Mouse (Mus musculus): ENCODE measurements around the gene Pdxp.

Pdxp gene

DNA sequence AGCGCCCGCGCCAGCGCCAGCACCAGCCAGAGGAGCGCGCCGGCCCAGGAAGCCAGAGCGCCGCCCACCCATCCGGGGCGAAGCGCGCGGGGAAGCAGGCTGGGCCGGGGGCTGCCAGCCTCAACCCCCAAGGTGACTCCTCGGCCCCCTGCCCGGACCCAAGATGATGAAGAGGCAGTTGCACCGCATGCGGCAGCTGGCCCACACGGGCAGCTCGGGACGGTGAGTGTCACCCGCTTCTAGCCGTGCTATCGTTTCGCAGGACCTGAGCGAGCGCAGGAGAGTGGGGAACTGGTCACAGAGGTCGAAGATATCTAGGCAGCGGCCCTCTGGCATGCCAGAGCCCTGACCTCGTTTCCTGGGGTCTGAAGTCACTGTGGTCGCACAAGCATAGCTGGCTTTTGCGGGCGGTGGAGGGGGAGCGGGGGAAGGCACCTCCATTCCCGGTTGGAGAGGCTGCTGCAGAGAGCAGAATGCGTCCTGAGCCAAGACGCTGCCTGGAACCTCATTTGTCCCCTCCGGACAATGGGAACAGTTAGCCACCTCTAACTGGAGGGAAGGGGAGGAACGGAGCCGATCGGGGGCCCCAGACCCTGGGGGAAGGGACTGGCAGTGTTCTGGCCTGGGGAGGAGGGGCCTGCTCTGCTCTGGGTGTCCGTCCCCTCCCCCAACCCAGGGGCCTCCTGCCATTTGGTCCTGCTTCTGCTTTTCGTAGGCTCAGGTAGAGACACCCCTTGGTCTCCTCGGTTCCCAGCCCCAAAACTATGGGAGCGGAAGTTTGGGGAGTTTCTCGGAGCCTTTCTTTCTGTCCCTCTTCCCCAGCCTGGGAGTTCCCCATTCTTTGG is 13.8 kb upstream of the Pdxp start, which contains the start of gene Sh3bp1:
Gene Sh3bp1 (plus strand): TSS at position 29 of the 845 bp plus-strand sequence.
- DNase-seq = peak; percentile 74

DNA sequence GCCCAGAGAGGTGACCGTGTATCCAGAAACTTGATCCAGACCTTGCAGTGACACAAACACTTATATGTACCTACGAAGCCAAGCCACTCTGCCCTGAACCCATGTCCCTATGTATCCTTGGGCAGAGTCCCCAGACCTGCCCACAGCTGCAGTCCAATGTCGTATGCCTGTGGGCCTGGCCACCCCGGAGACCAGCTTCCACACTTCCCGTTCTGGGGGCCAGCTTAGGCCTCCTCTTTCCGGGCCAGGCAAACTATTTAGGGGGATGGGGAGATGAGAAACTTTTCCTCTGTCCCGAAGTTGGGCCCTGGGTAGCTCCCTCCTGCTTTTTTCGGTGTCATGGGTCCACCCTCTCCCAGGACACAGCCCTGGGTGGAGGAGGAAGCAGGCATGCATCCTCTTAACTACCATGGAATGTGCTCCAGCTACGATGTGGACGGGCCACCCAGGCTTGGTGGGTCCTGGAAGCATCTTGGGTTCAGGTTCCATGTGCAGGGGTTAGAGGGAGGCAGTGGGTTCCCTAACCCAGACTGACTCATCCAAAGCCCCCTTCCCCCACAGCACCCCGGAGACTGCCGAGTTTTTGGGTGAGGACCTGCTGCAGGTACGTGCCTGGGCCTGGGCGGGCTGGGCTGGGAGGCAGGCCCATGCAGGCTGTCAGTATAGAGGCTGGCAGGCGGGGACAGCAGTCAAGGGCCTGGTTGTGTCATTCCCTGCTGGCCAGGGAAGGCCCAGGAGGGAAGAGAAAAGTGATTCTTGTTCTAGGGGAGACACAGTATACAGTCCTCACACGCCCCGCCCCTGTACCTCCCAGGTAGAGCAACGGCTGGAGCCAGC is 12.9 kb upstream of the Pdxp start:
- DNase-seq = no peak

DNA sequence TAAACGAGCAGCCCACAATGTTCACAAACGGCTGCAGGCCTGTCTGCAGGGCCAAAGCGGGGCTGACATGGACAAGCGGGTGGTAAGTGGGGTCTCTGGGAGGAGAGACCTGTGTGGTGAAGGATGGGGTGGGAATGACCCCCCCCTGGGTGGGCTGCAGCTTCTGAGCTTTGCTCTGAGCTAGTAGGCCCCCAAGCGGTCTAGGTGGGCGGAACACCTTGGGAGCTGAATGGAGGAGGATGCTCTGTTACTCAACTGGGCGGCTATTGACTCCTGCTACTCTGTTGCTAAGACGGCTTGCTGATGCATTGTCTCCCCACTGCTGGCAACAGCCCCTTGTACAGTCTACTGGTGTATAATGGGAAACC is 12.3 kb upstream of the Pdxp start:
- DNase-seq = no peak

DNA sequence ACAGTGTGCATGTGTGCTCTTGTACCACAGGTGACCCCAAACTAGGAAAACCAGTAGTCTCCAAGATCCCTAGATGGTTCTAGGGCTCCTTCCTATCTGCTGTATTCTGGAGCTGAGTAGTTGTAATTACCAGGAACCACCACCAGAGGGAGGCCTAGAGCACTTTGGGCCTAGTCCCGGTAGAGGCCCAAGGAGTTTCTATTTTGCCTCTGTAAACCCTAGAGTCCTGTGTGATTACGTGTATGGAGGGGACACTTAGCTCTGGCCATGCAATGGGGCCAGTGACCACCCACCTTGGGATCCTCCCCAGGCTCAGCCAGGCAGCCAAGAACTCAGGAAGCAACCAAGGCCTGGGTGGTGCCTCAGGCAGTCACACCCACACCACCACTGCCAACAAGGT is 10.5 kb upstream of the Pdxp start:
- DNase-seq = peak; percentile 91

DNA sequence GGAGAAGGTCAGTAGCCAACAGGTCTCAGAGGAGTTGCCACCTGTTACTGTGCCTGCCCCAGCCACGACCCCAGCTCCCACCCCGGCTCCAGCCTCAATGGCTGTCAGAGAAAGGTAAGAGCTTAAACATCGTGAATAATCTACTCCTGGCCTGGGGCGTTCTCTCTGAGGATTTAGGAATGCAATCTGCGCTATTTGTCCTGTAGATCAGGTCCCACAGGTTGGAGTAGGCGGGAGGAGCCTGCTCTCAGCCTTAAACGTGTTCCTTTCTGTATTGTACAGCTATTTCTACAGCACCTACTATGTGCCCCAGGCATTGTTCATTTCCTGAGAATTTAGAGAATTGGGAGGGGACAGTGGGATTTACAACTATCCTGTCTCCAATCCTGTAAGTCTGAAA is 5.3 kb upstream of the Pdxp start:
- no peak for DNase-seq

DNA sequence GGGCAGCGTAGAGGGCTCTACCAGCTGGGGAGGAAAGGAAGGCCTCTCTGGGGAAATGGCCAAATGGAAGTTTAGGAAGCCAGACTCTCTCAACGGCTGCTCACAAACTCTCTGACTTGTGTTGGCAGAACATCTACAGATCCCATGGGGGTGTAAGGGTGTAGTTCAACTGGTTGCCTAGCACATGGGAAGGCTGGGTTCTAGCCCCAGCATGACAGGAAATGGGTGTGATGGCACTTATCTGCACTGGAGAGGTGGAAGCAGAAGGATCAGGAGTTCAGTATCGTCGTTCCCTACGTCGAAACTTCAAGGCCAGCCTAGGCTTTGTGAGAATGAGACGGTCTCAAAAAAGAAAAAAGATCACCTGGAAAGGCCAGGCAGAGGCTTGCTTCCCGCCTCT is 4.7 kb upstream of the Pdxp start:
- no peak for DNase-seq

DNA sequence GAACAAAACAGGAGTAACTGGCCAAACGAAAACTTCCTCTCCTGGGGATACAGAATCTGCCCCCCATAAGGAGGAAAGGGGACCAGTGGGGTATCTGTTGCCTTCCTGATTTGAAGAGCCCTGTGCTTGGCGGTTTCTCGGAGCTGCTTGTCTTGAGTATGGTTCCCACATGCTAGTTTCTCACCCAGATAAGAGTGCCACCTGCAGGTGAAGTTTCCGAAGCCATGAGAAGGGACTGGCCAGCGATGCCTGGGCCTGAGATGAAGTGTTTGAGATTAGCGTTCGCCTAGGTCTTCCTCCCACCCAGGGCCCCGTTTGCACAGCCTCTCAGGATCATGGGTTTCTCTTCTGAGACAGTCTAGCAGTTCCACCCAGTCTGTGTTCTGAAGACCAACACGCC is 1.7 kb upstream of the Pdxp start:
- peak; percentile 59 for DNase-seq

DNA sequence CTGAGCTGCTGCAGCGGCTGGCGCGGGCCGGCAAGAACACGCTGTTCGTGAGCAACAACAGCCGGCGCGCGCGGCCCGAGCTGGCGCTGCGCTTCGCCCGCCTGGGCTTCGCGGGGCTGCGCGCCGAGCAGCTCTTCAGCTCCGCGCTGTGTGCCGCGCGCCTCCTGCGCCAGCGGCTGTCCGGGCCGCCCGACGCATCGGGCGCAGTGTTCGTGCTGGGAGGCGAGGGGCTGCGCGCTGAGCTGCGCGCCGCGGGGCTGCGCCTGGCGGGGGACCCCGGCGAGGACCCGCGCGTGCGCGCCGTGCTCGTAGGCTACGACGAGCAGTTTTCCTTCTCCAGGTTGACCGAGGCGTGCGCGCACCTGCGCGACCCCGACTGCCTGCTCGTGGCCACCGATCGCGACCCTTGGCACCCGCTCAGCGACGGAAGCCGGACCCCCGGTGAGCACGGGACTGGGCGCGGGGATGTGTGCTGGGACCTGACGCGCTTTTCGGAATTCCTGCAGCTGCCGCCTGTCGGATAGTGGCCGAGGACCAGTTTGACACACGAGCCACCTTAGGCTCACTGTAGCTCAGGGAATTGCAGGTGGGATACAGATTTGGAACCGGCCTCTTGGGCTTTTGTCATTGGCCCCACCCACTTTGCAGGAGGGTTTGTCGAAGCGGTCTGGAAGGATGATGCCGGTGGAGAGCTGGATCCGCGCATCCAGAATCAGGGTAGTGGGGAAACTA is 538 bp downstream of the Pdxp start:
- no peak for DNase-seq

DNA sequence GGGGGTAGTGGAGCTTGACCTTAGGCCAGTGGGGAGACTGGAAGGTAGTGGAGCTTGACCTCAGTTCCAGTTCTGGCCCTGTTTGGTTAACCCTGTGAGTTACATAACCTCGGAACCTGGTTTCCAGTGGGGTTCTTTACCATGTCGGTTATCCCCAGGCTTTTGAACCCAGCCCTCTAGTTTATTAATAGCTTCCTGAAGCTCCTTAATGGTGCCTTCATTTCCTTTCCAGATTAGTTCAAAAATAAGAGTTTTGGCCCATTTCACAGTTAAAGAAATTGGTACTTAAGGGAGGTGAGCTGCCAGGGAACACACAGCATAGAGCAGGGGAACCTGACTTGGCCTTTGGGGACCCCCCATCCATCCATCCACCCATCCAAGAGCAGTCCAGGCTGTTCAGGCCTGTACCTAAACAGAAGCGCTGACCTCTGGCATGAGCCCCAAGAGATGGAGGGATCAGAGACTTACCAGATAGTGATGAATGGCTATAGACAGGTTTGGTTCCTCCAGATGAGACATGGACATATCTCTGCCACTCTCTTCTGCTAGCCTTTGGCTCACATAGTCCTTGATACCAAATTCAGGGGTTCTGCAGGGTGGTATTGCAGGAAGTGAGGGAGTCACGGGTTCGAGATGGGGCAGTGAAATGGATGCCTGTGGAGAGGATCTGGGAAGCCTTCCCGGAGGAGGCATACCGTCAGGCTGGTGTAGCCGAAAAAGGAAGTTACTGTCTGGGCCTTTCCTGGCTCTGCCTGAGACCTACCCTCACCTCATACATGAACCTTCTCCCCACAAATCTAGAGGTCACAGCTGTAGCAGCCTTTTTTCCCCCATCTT is 1.3 kb downstream of the Pdxp start:
- DNase-seq = no peak

DNA sequence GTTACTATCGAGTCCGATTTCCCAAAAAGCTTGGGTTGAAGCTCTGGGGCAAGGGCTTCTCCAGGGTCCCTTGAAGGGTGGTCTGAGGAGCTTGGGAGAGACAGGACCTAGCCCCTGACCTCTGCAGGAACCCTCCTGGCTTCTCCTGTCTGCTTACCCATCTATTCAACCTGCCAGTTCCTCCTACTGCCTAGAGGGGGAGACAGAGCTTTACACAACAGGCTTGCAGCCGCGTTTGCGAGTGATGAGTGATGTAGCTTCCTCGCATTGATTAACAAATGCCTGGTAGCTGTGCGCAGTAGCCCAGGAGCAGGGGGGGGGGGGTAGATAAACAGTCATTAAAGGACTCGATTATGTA is 1.9 kb downstream of the Pdxp start:
- DNase-seq = peak; percentile 68

DNA sequence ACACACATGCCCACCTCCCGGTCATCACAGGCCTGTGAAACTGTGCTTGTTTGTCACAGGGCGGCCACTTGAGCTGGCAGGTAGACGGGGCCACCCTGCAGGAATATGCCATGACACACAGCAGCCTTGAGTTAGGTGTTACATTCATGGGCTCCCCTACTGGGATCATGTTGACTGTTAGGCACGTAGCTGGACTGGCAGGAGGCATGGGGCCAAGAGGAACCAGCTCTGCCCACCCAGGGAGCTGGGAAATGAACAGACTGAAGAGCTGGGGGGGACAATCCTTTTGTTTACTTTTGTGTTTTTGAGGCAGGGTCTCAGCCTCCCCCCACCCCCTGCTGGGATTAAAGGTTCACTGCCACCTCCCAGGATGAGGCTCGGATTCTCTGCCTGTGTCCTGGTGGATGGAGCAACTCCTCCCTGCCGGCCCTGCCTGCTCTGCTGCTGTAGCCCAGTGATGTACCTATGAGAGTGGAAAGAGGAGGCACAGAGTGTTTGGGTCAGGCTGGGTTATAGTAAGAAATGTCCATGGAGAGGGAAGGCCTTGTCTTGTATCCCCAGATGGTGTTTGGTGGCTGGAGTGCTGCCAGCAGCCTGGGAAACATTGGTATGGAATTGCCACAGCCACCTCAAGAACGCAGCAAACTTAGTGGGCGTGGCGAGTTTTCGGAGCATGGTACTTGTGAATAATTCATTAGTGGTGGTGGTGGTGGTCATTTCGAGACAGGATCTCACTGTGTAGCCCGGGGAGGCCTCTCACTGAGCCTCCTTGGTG is 2.5 kb downstream of the Pdxp start:
- DNase-seq = no peak

DNA sequence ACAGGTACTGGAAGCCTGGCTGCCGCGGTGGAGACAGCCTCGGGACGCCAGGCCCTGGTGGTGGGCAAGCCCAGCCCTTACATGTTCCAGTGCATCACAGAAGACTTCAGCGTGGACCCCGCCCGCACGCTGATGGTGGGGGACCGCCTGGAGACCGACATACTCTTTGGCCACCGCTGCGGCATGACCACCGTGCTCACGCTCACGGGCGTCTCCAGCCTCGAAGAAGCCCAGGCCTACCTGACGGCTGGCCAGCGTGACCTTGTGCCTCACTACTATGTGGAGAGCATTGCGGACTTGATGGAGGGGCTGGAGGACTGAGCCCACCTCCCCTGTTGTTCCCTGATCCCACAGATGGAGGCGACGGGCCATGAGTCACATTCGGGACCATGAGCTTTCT is 4.4 kb downstream of the Pdxp start:
- DNase-seq = no peak

DNA sequence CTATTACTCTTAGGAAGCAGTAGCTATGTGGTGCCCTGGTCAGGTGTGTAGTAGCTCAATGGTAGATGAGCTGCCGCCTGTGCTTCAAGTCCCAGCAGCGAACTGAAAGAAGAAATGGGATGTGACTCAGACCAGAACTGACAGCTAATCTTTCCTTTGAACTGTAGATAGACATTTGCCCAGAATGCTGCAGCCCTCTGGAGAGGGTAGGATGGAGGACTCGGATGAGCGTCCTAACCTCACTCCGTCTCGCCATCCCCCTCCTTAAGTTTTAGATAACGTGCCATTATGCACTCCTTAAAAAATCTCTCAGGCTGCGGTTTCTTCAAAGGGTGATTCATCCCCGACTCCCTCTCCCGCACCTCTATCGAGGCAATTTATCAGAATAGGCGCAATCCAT is 6.2 kb downstream of the Pdxp start:
- no peak for DNase-seq

DNA sequence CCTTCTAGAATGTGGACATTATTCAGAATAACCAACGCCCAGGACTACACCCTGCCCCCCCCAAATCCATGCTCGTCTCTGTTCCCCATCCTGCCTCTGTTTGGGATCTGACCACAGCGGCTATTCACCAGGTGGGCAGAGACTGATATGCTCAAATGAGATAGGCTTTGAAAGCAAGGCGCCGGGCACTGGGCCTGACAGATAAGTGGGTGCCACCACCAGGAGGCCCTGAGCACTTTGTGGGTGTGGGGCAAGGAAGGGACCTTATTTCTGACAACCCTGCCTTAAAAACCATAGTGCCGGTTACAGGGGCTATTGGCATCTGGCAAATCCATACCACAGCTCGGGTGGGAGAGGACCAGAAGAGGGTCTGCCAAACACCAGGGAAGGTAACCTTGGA is 9.0 kb downstream of the Pdxp start:
- DNase-seq = no peak

DNA sequence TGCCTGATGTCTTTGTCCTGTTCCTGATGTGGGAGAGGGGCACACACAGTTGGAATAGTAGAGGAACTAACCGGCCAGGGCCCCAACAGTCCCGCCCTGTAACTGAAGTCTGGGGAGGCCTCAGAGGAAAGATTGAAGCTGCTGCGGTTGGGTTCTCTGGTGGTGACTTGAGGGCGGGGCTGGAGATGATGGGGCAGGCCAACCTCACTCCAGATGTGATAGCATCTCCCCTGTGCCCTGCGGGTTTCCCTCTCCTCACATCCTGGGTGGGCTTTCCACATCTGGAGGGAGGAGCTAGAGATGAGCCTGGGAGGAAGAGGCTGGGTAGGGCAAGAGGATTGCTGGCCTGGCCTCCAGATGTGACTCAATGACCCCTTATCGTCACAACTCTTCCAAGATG is 9.9 kb downstream of the Pdxp start:
- no peak for DNase-seq

DNA sequence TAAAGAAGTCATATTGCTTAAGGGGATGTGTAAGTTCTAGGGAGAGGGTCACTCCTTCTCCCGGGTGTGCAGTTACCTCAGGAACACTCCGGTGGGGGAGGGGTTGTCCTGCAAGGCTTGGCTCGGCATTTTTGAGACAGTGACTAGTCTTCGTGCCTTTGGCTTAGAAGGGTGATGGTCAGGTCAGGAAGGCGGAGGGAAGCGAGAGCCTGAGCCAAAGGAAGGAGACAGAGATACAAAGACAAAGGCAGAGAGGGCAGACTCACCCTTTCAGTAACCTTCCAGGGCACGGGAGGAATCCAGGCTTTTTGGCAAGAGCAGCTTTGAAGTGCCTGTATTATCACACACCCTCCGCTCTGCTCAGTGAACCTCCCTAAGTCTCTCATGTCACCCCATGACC is 11.4 kb downstream of the Pdxp start:
- no peak for DNase-seq

DNA sequence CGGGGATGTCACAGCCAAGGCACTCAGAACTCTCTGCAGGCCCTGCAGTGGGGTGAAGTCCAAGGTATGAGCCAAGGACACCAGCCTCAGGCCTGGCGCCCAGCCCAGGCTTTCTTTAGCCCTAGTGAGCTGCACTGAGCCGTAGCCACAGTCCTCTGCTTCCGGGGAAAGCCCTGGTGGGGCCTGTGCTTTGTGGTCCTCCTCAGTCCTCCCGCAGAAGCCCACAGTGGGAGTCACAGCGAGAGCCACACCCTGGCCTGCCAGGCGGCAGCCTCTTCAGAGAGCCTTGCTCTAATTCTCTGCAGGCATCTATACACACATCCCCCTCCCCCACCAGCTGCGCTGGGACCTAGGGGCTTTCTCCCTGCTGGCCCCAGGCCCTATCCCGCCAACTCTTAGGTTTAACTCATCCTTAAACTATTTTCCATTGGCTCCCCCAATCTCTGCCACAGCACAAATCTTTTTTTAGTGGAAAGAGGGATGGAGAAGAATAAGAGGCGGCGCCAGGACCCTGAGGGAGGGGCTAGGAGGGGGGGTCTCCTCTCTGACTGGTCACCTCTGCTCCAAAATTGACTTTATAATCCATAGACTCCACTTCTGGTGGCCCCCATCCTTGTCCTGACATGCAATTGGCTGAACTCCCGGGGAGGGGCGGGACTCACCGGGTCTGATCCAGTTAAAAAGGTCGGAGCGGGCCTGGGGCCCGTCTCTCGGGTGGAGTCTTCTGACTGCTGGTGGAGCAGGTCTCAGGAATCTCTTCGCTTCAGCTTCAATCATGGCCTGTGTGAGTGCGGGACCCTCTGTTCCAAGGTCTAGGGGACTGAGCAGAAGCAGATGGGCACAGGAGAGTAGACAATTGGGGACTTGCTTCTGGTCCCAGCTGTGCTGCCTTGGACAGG is 12.6 kb downstream of the Pdxp start, which contains the start of gene Lgals1:
Gene Lgals1 (plus strand): TSS at position 705 of the 899 bp plus-strand sequence.
- peak; percentile 87 for DNase-seq

DNA sequence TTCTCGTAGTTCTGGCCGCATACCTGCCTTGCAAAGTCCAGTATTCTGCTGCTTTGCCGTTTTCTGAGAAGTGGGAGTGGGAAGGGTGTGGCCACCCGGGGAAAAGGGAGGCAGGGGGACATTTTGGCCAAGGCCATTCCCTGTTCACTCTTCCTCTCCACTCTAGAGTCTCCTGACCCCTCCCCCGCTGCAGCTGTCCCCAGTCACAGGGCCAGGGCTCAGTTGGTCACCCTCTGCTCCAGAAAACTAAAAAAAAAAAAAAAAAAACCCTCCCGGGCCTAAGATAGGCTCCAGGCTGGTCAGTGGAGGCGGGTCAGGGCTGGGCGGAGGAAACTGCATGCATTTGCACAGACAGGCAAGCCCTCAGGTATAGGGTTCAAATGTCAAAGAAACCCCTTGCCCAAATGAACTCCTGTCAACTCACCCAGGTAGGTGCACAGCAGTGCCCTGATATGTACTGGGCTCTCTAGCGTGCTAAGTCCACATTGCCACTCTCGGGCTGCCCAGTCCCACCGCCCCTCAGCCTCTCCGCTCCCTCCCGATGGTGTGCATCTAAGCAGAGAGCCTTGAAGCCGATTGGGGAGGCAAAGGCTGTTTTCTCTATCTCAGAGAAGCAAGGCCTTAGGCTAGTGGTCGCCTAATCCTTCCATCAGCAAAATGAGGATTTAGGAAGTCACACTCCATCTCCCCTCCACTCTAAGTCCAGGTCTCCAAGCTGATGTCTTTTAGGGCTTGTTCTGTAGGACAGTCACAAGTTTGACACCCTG is 13.5 kb downstream of the Pdxp start:
- peak; percentile 28 for DNase-seq

DNA sequence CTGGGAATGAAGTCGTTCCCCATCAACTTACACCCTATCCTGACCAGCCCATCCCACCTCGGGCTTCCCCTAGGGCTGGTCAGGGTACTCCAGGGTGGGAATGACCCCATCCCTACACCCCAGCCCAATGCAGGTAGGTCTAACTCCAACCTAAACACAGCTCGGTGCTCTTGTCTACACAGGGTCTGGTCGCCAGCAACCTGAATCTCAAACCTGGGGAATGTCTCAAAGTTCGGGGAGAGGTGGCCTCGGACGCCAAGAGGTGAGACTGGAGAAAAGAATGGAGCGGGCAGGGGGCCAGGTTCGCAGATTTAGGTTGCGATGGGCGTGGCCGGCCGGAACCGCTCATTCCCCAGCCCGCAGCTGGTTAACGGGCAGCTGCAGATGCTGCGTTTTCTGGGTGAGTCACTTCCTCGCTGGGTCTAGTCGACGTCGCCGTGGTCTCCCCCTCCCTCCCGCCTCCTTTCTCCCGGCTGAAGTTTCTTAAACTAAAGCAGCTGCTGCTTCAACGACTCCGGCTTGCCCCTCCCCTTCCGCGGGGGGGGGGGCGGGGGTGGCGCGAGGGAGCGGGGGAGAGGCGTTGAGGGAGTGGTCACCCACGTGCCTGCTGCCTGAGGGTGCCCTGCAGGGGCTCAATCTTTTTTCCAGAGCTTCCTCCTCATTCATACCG is 14.2 kb downstream of the Pdxp start:
- peak; percentile 76 for DNase-seq

Data from lung, postnatal 14 days (tissue).